Mouse (Mus musculus): ENCODE results near the gene Rpl12. TPM values are rescaled to one million over a fixed set of nuclear protein-coding genes. Genes with fewer than 3 reads are reported as not detected.

Rpl12 gene
- total RNA-seq, 2 experiments from 2014 or later = 117 to 120 TPM

GRCm38 (mm10) chr2:32928947-32929829 lies 32.2 kb upstream of the Rpl12 start:
- DNase-seq (ENCODE audit: low spot score in 2 of 2) = no peak
- intact Hi-C loops (cut with DNase I) = loop anchor here (2.0 to 10.0 kb wide), 2 partner anchors 64 to 154 kb away; partner anchors contain the start of genes Ptrh1 and Ttc16

- intact Hi-C loops (cut with DNase I) = no loop called here
Measured at GRCm38 (mm10) chr2:32931730-32932129, 29.6 kb upstream of the Rpl12 start.

GRCm38 (mm10) chr2:32938741-32939140 lies 22.6 kb upstream of the Rpl12 start:
- intact Hi-C loops (cut with DNase I) = no loop called here
- no peak for DNase-seq (ENCODE audit: low spot score in 2 of 2)

More at GRCm38 (mm10) chr2:32931730-32932129, 29.6 kb upstream of the Rpl12 start:
- DNase-seq (ENCODE audit: low spot score in 2 of 2) = no peak

GRCm38 (mm10) chr2:32939418-32939817 lies 21.9 kb upstream of the Rpl12 start:
- intact Hi-C loops (cut with DNase I) = no loop called here
- peak; percentile 75 to 84 for DNase-seq (ENCODE audit: low spot score in 2 of 2)

- no peak for DNase-seq (ENCODE audit: low spot score in 2 of 2)
- intact Hi-C loops (cut with DNase I) = no loop called here
Measured at GRCm38 (mm10) chr2:32940483-32940882, 20.9 kb upstream of the Rpl12 start.

GRCm38 (mm10) chr2:32947454-32947853 lies 13.9 kb upstream of the Rpl12 start:
- no peak for DNase-seq (ENCODE audit: low spot score in 2 of 2)
- intact Hi-C loops (cut with DNase I) = no loop called here

GRCm38 (mm10) chr2:32954581-32954980 lies 6.8 kb upstream of the Rpl12 start:
- intact Hi-C loops (cut with DNase I) = no loop called here
- no peak for DNase-seq (ENCODE audit: low spot score in 2 of 2)

- intact Hi-C loops (cut with DNase I) = no loop called here
- DNase-seq (ENCODE audit: low spot score in 2 of 2) = peak; percentile 57 to 75
Measured at GRCm38 (mm10) chr2:32957344-32957743, 4.0 kb upstream of the Rpl12 start.

GRCm38 (mm10) chr2:32960273-32960672 lies 1.1 kb upstream of the Rpl12 start:
- DNase-seq (ENCODE audit: low spot score in 2 of 2) = no peak
- intact Hi-C loops (cut with DNase I) = no loop called here

- intact Hi-C loops (cut with DNase I) = no loop called here
- DNase-seq (ENCODE audit: low spot score in 2 of 2) = peak in 1 of 2 experiments; percentile 50
Measured at GRCm38 (mm10) chr2:32962062-32962874, 909 bp downstream of the Rpl12 start.

GRCm38 (mm10) chr2:32962875-32963220 lies 1.5 kb downstream of the Rpl12 start:
- intact Hi-C loops (cut with DNase I) = no loop called here
- no peak for DNase-seq (ENCODE audit: low spot score in 2 of 2)

- intact Hi-C loops (cut with DNase I) = no loop called here
- no peak for DNase-seq (ENCODE audit: low spot score in 2 of 2)
Measured at GRCm38 (mm10) chr2:32963544-32963943, 2.2 kb downstream of the Rpl12 start.

GRCm38 (mm10) chr2:32963981-32964380 lies 2.6 kb downstream of the Rpl12 start:
- intact Hi-C loops (cut with DNase I) = no loop called here
- DNase-seq (ENCODE audit: low spot score in 2 of 2) = no peak

- DNase-seq (ENCODE audit: low spot score in 2 of 2) = no peak
- intact Hi-C loops (cut with DNase I) = no loop called here
Measured at GRCm38 (mm10) chr2:32964659-32965457, 3.5 kb downstream of the Rpl12 start.

GRCm38 (mm10) chr2:32965511-32966183 lies 4.3 kb downstream of the Rpl12 start:
- no peak for DNase-seq (ENCODE audit: low spot score in 2 of 2)
- intact Hi-C loops (cut with DNase I) = no loop called here

GRCm38 (mm10) chr2:32966184-32966688 lies 4.9 kb downstream of the Rpl12 start:
- DNase-seq (ENCODE audit: low spot score in 2 of 2) = no peak
- intact Hi-C loops (cut with DNase I) = no loop called here

- intact Hi-C loops (cut with DNase I) = no loop called here
- peak; percentile 89 to 91 for DNase-seq (ENCODE audit: low spot score in 2 of 2)
Measured at GRCm38 (mm10) chr2:32966689-32967631, 5.6 kb downstream of the Rpl12 start.

All from left cerebral cortex, postnatal 14 days (tissue).